In the genomic region with DNA sequence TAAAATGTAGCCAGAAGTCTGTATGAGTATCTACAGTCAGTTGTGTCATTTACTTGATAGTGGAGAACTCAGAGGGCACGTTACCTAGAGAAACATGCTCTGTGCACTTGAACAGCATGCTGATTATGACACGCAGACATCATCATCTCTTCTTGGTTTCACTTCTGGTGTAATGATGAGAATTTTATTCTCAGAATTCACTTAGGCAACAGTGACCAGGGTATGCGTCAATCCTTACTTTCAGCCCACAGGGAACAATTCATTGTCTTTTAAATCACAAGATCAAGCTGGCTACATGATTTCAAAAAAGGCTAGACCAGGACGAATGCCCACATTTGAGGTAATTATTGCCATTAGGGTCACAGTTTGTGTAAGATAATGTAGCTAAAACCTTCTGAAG, we compare ENCODE assay signal across 24 mouse cellular contexts. TPM values are rescaled to one million over a fixed set of nuclear protein-coding genes. Genes with fewer than 3 reads are reported as not detected.
DNase-seq lines count a peak whose midpoint lies in the region; ATAC-seq and TF ChIP-seq lines count a peak whose summit lies in the region.
"Had no signal": no experiment of that assay in that cellular context is flagged by ENCODE, and none has a peak within 500 bp of the region (broad histone marks: within the 10 kb centered on the region; RNA-seq: fewer than 3 reads in every experiment).

No protein-coding gene starts in this region.

- TF ChIP-seq POLR2A in kidney, adult 2 months (IDR thresholded peaks at IDR 0.05; ENCODE audit: low read depth, low read length), result no peak

- WGBS in liver, postnatal 0 days (ENCODE audit: insufficient replicate concordance), result 84% methylated on average over 4 of the region's 4 CpGs
- WGBS in kidney, adult 2 months, result 89% methylated on average over 4 of the region's 4 CpGs
- WGBS in forebrain, postnatal 0 days, result 79% methylated on average over 4 of the region's 4 CpGs

- H3K36me3 ChIP-seq in liver, postnatal 0 days (replicated peaks; ENCODE audit: insufficient read depth, low read length), result peaks cover 44% of the 10 kb centered on the region
- no peaks in the 10 kb centered on the region for H3K36me3 ChIP-seq in kidney, adult 2 months (ENCODE audit: control insufficient read depth, insufficient read depth, low read length)
- H3K36me3 ChIP-seq in forebrain, postnatal 0 days (ENCODE audit: insufficient read depth), result peaks cover 11% of the 10 kb centered on the region; the same call in 1 of the 2 replicates

- H3K27ac ChIP-seq in liver, postnatal 0 days (ENCODE audit: low read depth), result peak overlapping the region; percentile 8; the same call in 1 of the 2 replicates
- H3K27ac ChIP-seq in kidney, adult 2 months (ENCODE audit: insufficient read depth, low read depth, low read length), result no peak overlapping the region
- H3K27ac ChIP-seq in forebrain, postnatal 0 days (ENCODE audit: low read depth, low read length), result no peak overlapping the region
- H3K27ac ChIP-seq: embryonic facial prominence, embryonic 12.5 days; embryonic facial prominence, embryonic 15.5 days; forebrain, embryonic 13.5 days; gastrocnemius, adult 2 months; hindbrain, embryonic 12.5 days; hindbrain, embryonic 15.5 days had no signal

- no peaks in the 10 kb centered on the region for H3K9me3 ChIP-seq in liver, postnatal 0 days (ENCODE audit: low read length)
- H3K9me3 ChIP-seq in forebrain, postnatal 0 days (ENCODE audit: low read length), result no peaks in the 10 kb centered on the region
- H3K9me3 ChIP-seq: embryonic facial prominence, embryonic 12.5 days; embryonic facial prominence, embryonic 15.5 days; forebrain, embryonic 13.5 days; hindbrain, embryonic 12.5 days; hindbrain, embryonic 15.5 days had no signal

- H3K9ac ChIP-seq in liver, postnatal 0 days (replicated peaks), result no peak overlapping the region
- no peak overlapping the region for H3K9ac ChIP-seq in forebrain, postnatal 0 days
- H3K9ac ChIP-seq: embryonic facial prominence, embryonic 12.5 days; embryonic facial prominence, embryonic 15.5 days; forebrain, embryonic 13.5 days; hindbrain, embryonic 12.5 days; hindbrain, embryonic 15.5 days had no signal

- TF ChIP-seq EP300 in liver, postnatal 0 days (IDR thresholded peaks at IDR 0.05; ENCODE audit: low read depth), result no peak

- DNase-seq in liver, postnatal 0 days, result no peak
- no peak for DNase-seq in liver
- peak; percentile 21 for DNase-seq in fat pad, adult 2 months (ENCODE audit: extremely low read depth, low read depth, low spot score)
- DNase-seq in induced T-regulatory cell, adult 2 months (ENCODE audit: low read depth), result peak; percentile 70
- DNase-seq in kidney, adult 2 months, result no peak
- DNase-seq in heart, adult 11 months, result no peak
- DNase-seq in forebrain, postnatal 0 days, result no peak
- DNase-seq: adrenal gland, adult 2 months; adrenal gland, postnatal 14 days; cerebellum, adult 11-12 months; cerebellum, adult 8-10 months; cerebellum, postnatal 10 days; cerebellum, postnatal 36 days; gastrocnemius, adult 2 months; gastrocnemius, postnatal 14 days had no signal

- H3K4me2 ChIP-seq in liver, postnatal 0 days (ENCODE audit: low read depth, low read length), result no peak overlapping the region
- H3K4me2 ChIP-seq in forebrain, postnatal 0 days (ENCODE audit: low read depth), result no peak overlapping the region
- H3K4me2 ChIP-seq: embryonic facial prominence, embryonic 12.5 days; embryonic facial prominence, embryonic 15.5 days; forebrain, embryonic 13.5 days; heart, embryonic 11.5 days; hindbrain, embryonic 12.5 days; hindbrain, embryonic 15.5 days had no signal

- no peaks in the 10 kb centered on the region for H3K4me1 ChIP-seq in liver, postnatal 0 days (ENCODE audit: insufficient read depth)
- H3K4me1 ChIP-seq in kidney, adult 2 months (ENCODE audit: control insufficient read depth, insufficient read depth, low read length), result no peaks in the 10 kb centered on the region
- H3K4me1 ChIP-seq in forebrain, postnatal 0 days (ENCODE audit: insufficient read depth), result no peaks in the 10 kb centered on the region
- H3K4me1 ChIP-seq: embryonic facial prominence, embryonic 12.5 days; forebrain, embryonic 13.5 days; hindbrain, embryonic 15.5 days had no signal

- no peak for TF ChIP-seq CTCF in liver, postnatal 0 days (IDR thresholded peaks at IDR 0.05; ENCODE audit: low read depth)
- no peak for TF ChIP-seq CTCF in kidney, adult 2 months (conservative IDR thresholded peaks at IDR 0.05; ENCODE audit: insufficient read depth, insufficient read length, low read depth, low read length)
- TF ChIP-seq CTCF in forebrain, postnatal 0 days (IDR thresholded peaks at IDR 0.05; ENCODE audit: low read depth), result no peak

- ATAC-seq in liver, postnatal 0 days, result no peak
- no peak for ATAC-seq in forebrain, postnatal 0 days
- ATAC-seq: forebrain, embryonic 13.5 days; forebrain, embryonic 16.5 days; intestine, embryonic 16.5 days had no signal

- H3K4me3 ChIP-seq in liver, postnatal 0 days (ENCODE audit: low read depth, low read length), result no peak overlapping the region
- no peak overlapping the region for H3K4me3 ChIP-seq in kidney, adult 2 months (ENCODE audit: insufficient read depth, low read depth, low read length)
- H3K4me3 ChIP-seq in forebrain, postnatal 0 days (ENCODE audit: low read depth, low read length), result no peak overlapping the region
- H3K4me3 ChIP-seq: embryonic facial prominence, embryonic 12.5 days; embryonic facial prominence, embryonic 15.5 days; forebrain, embryonic 13.5 days; gastrocnemius, adult 2 months; hindbrain, embryonic 12.5 days; hindbrain, embryonic 15.5 days had no signal

- H3K27me3 ChIP-seq in liver, postnatal 0 days (ENCODE audit: insufficient read depth, low read length), result no peaks in the 10 kb centered on the region
- H3K27me3 ChIP-seq in kidney, adult 2 months (replicated peaks; ENCODE audit: control insufficient read depth, insufficient read depth, low read length), result no peaks in the 10 kb centered on the region
- H3K27me3 ChIP-seq in forebrain, postnatal 0 days (ENCODE audit: insufficient read depth, low read length), result no peaks in the 10 kb centered on the region
- H3K27me3 ChIP-seq: embryonic facial prominence, embryonic 12.5 days; embryonic facial prominence, embryonic 15.5 days; forebrain, embryonic 13.5 days; hindbrain, embryonic 12.5 days; hindbrain, embryonic 15.5 days had no signal

RNA-seq across cellular contexts. Expression of a gene that starts 27.7 kb away (rescaled TPM):
- not detected in 2 replicates for polyA plus RNA-seq in liver, postnatal 0 days (2015; fragmentation: Nextera tagmentation; extraction: Ambion mirVana)
- polyA plus RNA-seq in kidney, adult 2 months (2012; rRNA removed), result 0.61 and 0.66 TPM in 2 replicates
- total RNA-seq in forebrain, postnatal 0 days (2014; rRNA removed), result 92.8 and 94.3 TPM in 2 replicates
- polyA plus RNA-seq in forebrain, postnatal 0 days (2015; fragmentation: Nextera tagmentation; extraction: Ambion mirVana), result 49.8 and 52.0 TPM in 2 replicates
- total RNA-seq: hematopoietic stem cell, adult 5-6 weeks had no signal

RNA-seq across cellular contexts. Expression of a gene that starts 53.6 kb away (rescaled TPM):
- polyA plus RNA-seq in liver, postnatal 0 days (2015; fragmentation: Nextera tagmentation; extraction: Ambion mirVana), result not detected in 2 replicates
- 2.3 and 3.7 TPM in 2 replicates for polyA plus RNA-seq in kidney, adult 2 months (2012; rRNA removed)
- total RNA-seq in forebrain, postnatal 0 days (2014; rRNA removed), result 0.23 and 0.24 TPM in 2 replicates
- 0.10 and 0.17 TPM in 2 replicates for polyA plus RNA-seq in forebrain, postnatal 0 days (2015; fragmentation: Nextera tagmentation; extraction: Ambion mirVana)
- polyA plus RNA-seq: forebrain, embryonic 16.5 days had no signal

Comparison
In these comparisons a context has a peak if more than half of its experiments do, and no peak if none do; other contexts are left out.
1. DNase-seq: peak in fat pad, adult 2 months (single experiment) and induced T-regulatory cell, adult 2 months (single experiment); none in liver, postnatal 0 days (single experiment), liver (single experiment), kidney, adult 2 months (single experiment), heart, adult 11 months (single experiment) and forebrain, postnatal 0 days (single experiment).
2. RNA of a gene that starts 27.7 kb away (polyA plus RNA-seq): 49.8 to 52.0 TPM in forebrain, postnatal 0 days; 0.61 to 0.66 TPM in kidney, adult 2 months and not detected in liver, postnatal 0 days; every median in the first group is over 10 times any median in the second.